Mouse (Mus musculus) monocyte, adult 2 months (primary cell): ENCODE data around the gene Adamtsl3.

Source experiments
- DNase-seq, 2 experiments: peaks; one replicate each; pipeline ENCODE4 v3.0.0; 2022; ENCODE audit warnings: low spot score in 2 of 2, low read depth in 1 of 2

Adamtsl3 gene

DNA sequence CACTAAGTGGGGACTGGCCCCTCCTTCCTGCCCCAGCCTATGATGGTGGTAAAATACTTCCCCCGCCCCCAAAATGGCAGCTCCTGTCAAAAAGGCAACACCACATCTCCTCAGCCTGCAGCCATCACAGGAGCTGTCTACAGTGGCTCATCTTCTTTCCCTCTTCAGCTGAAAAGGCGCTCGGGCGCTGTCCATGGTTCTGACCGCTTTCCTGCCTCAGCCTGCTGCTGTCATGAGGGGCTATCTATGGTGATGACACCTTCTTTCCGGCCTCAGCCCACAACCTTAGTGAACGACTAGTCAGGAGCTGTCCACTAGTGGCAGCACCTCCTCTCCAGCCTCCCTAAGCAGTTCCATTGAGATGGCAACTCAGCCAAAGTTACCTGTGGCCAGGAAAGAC, 289.8 kb downstream of the Adamtsl3 start:
- DNase-seq = no peak

GRCm38 (mm10) chr7:82647183-82647582, 311.7 kb downstream of the Adamtsl3 start:
- DNase-seq = no peak

DNA sequence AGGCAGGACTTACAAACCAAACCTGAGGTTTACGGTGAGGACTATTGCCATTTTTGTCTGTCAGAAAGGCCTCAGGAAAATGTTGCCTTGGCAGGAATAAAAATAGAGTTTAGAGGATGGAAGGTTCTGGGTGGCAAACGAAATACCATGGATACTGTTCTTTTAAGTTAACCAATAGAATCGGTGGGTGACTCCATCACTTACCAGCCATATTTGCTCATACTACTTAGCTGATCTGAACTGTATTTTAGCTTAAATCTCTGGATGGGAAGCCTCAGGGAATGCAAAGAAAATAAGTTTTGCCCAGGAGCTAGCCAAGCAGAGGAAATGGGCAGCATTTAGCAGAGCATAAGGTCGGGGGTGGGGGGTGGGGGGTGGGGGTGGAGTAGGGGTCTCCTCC, 312.4 kb downstream of the Adamtsl3 start:
- DNase-seq = no peak

DNA sequence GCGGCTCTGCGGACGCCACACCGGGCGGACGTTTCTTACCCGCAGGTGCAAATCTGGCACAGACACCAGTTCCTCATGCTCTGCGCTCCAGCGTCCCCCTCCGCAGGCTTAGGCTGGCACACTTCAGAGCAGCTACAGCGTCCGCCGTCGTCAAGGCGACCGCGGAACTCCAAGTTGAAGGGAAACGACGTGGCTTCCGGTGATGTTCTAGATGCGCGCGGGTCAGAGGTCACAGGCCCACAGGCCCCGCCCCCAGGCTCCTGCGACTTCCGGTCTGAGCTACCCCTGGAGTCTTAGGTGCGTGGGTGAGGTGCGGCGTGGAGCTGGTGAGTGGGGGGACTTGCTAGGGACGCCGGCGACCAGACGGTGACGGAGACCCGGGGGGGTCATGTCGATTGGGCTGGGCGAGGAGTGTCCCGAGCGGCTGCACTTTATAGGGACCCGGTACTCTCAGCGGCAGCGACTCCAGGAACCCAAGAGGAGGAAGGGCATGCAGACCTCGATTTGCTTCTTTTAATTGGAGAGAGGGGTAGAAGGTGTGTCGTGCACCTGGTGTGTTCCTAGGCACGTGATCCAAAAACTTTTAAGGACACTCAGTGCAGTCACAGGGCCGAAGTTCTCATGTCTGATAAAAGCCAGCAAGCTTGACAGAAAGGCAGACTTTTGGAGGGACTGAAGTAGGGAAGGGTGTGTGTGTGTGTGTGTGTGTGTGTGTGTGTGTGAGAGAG, 313.0 kb downstream of the Adamtsl3 start, which contains the start of the genes Saxo2 and Efl1:
TSS of gene Saxo2 (minus strand) at position 176 of the 728 bp plus-strand sequence.
TSS of gene Efl1 (plus strand) at position 262 of the 728 bp plus-strand sequence.
- DNase-seq = peak; percentile 77 to 90

GRCm38 (mm10) chr7:82649081-82649445, 313.6 kb downstream of the Adamtsl3 start:
- no peak for DNase-seq
